Mouse (Mus musculus) adrenal gland, postnatal 36 days (tissue): ENCODE data around the gene Tmem135. TPM values are rescaled to one million over a fixed set of nuclear protein-coding genes. Genes with fewer than 3 reads are reported as not detected.

Experiments
- DNase-seq, 2 experiments: peaks; one replicate each; pipeline ENCODE4 v3.0.0; 2021; ENCODE audit warnings: mixed read lengths in 1 of 2
- long read RNA-seq, 2 experiments: library from polyadenylated mRNA; stranded (forward); transcript quantifications; one replicate each; pipeline ENCODE4 v2.0.0; 2021; ENCODE audit warnings: borderline sequencing depth in 2 of 2
- total RNA-seq, 2 experiments: library from RNA; stranded (reverse); gene quantifications; 2 replicates each; pipeline ENCODE4 v1.2.3; 2021

The Tmem135 gene
- total RNA-seq = 100 to 1,000 TPM in 1 of 2 experiments, 10 to 100 TPM in 1; 85.2 to 126 TPM
- long read RNA-seq, experiment 1, transcript Tmem135-201 (15 exons, 3,700 nt) = major isoform, 43 of 69 reads
- long read RNA-seq, experiment 1, partial matches to known transcripts = 11 of 69 reads
- long read RNA-seq, experiment 1, other reads (novel, unspliced or antisense) = 13 of 69 reads
- long read RNA-seq, experiment 2, transcript Tmem135-201 (15 exons, 3,700 nt) = major isoform, 12 of 15 reads
- long read RNA-seq, experiment 2, partial matches to known transcripts = 0 of 15 reads
- long read RNA-seq, experiment 2, other reads (novel, unspliced or antisense) = 2 of 15 reads

DNA sequence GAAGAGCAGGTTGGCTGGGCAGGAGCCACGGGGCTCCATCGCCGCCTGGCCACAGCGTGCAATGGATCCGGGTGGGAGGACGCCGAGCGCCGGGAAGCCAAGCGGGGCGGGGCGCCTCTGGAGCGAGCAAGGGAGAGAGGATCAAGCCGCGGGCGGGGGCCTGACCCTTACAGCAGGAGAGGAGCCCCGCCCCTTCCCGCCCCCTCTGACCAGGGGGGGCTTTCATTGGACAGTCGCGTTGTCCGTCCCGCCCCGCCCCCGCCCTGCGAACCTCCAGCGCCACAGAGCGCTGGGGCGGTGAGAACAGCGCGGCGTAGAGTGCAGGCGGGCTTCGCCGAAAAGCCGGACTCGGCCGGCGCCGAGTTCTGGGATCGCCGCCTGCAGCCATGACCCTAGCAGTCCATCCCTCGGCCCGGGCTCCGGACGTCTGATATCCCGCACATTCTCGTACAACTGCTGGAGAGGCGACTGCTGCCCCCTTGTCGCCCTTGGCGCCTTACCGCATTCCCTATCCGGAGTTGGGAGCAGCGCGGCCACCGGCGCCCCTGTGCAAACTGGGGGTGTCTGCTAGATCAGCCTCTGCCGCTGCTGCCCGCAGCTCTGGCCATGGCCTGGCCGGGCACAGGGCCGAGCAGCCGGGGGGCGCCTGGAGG lies at the start of gene Tmem135, which contains the start of gene Fzd4:
Gene Tmem135 (minus strand): TSS at position 142 of the 653 bp plus-strand sequence.
Gene Fzd4 (plus strand): TSS at position 275 of the 653 bp plus-strand sequence.
- DNase-seq = peak; percentile 97 to 99

DNA sequence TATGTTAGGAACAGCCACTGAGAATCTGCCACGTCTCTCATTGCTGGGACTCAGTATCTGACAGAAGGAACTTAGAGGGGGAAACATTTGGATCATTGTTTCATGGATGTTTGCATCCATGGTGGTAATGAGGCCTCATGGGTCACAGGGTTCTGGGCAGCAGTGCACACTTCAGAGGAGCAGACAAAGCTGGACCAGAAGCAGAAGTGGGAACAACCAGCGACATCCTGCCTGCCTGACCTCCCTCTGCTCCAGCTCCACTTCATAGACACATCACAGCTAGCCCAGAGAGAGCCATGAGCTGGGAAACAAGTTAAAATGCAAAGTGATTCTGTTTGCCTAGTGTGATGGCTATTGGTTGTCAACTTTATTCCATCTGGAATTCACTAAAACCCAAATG lies 46.3 kb upstream of the Tmem135 start:
- no peak for DNase-seq

DNA sequence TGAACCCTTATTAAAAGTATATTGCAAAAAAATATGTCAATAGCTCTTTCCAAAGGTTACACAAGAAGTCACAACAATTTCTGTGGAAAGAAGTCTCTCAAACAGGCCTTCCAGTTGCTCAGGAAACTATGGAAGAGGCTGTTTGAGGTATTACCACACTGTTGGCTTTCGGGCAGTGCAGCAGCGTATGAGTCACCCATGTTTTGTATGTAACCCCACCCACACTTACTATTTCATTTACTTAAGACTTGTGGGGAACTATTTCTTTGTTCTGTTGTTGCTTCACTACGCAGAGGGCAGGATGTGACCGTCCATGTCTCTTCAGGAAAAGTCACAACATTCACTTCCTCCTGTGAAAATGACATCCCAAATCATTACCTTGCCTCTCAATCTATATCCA lies 41.1 kb upstream of the Tmem135 start:
- no peak for DNase-seq

- no peak for DNase-seq
Measured at GRCm38 (mm10) chr7:89442242-89442641, 38.2 kb upstream of the Tmem135 start.

- DNase-seq = no peak
Measured at GRCm38 (mm10) chr7:89441291-89441690, 37.3 kb upstream of the Tmem135 start.

- DNase-seq = peak; percentile 27 to 46
Measured at GRCm38 (mm10) chr7:89437589-89437988, 33.6 kb upstream of the Tmem135 start.

DNA sequence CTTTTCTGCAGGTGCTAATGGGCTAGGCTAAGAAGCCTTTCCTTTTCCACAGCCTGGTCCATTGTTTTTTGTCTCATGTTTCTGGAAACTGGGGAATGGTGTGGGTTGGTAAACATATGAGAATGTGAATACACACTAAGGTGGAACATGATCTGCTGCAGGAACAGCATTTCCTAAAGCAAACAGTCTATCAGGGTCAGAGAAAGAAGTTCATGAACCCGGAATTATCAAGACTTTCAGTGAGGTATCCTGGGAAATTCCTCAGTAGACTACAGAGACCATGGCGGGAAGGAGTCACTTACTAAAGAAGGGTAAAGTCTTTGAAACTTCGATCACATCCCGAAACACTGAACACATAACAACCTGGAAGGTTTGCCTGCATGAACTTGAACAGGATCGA lies 32.4 kb upstream of the Tmem135 start:
- DNase-seq = no peak

- DNase-seq = no peak
Measured at GRCm38 (mm10) chr7:89433893-89434616, 30.0 kb upstream of the Tmem135 start.

DNA sequence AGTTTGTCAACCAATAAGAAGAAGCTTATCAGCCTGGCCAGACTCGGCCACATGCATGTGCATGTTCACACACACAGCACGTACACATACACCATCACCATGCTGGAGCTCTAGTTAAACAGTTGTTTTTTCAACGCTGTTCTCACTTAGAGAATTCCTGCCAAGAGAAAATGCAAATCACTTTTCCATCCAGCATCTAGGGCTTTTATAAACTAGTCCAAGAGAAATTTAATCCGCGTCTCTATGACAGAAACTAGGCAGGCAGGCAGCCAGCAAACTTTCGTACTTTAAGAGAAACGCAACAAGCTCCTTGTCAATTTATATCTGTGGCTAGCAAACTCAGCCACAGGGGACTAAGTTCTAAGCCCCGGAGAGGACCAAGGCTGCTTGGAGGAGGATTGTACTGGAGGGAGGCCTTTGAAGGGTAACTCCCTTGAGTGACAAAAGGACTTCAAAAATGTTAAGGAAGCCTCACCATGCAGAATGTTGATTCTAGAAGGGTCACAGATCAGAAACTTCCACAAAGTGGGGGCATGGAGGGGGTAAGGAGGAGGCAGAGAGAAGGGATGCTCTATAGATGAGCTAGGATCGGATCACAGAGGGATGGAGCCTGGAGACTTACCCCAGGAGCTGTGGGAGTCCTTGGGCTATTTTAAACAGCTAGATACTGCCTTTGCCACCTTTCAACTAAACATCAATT lies 29.3 kb upstream of the Tmem135 start:
- no peak for DNase-seq

GRCm38 (mm10) chr7:89431185-89431584 lies 27.2 kb upstream of the Tmem135 start:
- no peak for DNase-seq

GRCm38 (mm10) chr7:89429326-89429725 lies 25.3 kb upstream of the Tmem135 start:
- no peak for DNase-seq

GRCm38 (mm10) chr7:89428804-89429203 lies 24.8 kb upstream of the Tmem135 start:
- no peak for DNase-seq

DNA sequence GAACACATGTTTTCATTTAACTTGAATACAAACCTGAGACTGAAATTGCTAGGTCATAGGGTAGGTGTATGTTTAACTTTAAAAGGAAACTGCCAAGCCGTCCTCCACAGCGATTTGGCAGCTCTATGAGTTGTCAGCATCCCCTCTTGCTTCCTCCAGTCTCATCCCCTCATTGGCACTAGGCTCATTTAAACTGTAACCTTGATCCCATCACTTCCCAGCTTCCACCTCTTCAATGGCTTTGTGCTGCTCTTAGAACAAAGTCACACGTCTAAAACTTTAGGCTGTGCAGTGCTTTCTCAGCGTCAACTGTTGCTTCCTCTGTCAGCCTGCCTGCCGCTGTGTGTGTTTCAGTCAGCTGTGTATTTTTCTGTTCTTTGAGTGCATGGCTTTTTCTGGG lies 23.1 kb upstream of the Tmem135 start:
- DNase-seq = no peak

DNA sequence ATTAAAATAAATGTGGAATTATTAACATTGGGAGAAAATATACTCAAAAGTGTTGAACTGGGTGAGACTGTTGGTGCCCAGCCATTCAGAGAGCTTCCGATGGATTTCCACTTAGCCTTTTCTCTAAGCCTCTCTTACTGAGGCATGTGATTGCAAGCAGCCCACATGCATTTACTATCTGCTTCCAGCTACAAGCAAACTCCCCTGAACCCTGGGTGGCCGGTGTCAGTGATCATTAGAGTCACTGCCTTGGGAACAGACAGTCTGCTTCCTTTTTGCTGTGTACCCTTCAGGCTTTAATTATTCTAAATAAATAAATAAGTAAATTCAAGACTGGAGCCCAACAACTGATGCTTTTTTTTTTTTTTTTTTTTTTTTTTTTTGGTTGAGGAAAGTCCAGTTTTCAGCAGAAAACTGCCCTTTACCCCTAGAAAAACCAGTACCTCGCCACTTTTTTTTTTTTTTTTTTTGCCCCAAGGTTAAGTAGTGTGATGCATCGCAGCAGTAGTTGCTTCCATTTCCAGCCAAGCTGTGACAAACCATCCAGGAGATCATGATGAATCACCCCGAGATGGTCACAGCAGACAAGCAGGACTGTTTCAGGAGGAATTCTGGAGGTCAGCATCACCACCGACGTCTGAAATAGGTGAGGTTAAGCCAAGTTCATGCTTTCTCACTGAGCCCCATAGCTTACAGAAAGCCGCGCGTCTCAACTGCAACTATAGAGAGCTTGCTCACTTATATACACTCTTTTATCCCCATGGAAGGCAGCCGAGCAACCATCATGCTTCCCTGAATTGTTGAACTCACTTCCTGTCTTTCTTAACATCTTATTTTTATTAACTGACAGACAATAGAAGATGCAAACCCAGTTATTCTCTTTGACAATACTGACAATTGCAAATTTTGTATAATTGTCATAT lies 22.0 kb upstream of the Tmem135 start:
- no peak for DNase-seq

- DNase-seq = no peak
Measured at GRCm38 (mm10) chr7:89424659-89425058, 20.6 kb upstream of the Tmem135 start.

- no peak for DNase-seq
Measured at GRCm38 (mm10) chr7:89423688-89424255, 19.8 kb upstream of the Tmem135 start.

DNA sequence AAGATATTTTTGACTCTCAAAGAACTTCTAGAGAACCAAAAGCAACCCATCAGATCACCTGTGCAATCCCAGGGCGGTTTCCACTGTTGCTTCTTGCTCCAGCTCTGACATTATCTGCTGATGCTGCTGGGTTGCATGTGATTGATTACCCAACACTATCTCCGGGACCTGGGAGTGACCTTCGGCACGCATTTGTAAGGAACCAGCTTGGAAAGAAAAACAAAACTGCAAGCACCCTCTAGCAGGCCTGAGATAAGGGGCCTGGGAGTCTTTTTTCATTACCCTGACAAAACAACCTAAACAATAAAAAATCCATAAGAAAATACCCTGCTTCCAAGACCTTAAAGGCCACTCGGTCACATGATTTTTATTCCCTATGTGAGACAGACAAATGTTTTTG lies 19.2 kb upstream of the Tmem135 start:
- peak in 1 of 2 experiments; percentile 20 for DNase-seq

GRCm38 (mm10) chr7:89422650-89423049 lies 18.6 kb upstream of the Tmem135 start:
- no peak for DNase-seq

DNA sequence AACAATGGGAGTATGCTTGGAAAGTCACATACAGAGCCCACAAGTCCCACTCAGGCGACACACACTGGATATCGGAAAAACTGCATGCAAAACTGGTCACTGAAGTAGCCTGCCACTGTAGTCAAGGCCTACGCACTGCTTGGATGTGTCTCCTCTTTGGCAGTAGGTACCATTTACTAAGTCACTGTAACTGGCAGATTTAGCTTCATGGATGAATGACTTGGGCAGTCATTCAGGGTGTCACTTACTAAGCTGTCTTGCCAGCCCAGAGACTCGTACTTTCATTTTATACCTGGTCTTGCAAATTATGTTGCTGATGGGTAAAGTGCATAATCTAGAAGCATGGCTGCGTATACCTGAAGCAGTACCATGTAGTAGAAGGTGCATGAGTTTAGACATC lies 17.3 kb upstream of the Tmem135 start:
- no peak for DNase-seq

GRCm38 (mm10) chr7:89418917-89419679 lies 15.1 kb upstream of the Tmem135 start:
- DNase-seq = no peak
